Mouse (Mus musculus): ENCODE data around the gene Il10rb. TPM values are rescaled to one million over a fixed set of nuclear protein-coding genes. Genes with fewer than 3 reads are reported as not detected.

Il10rb gene
- total and polyA plus RNA-seq, 3 experiments: 18.3 to 144 (median 101) TPM

DNA sequence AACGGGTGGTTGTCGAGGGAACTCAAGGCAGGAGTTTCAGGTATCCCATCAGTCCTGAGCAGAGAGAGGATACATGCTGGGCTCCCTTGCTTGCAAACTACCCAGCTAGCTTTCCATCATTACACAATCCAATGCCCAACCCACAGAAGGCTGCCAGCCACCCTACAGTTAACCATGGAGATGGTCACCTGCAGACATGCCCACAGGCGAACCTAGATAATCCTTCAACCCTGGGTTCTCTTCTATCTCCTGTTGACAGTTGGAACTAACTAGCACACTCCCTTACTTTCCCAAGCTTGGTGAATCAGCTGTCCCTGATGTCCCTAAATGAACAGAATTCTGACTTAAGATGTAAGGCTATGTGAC, 18.9 kb upstream of the Il10rb start:
- H3K36me3 ChIP-seq (replicated peaks): peaks cover 91% of the 10 kb centered on the region
- DNase-seq (ENCODE audit: low spot score) (no peak), ATAC-seq (ENCODE audit: extremely low read depth, insufficient number of reproducible peaks, low FRiP score, poor library complexity, severe bottlenecking) (no peak)
- no peaks in the 10 kb centered on the region for H3K27me3 ChIP-seq (ENCODE audit: insufficient read depth, low read length)
- TF ChIP-seq CTCF (IDR thresholded peaks at IDR 0.05; ENCODE audit: low read depth, low read length) (no peak), POLR2AphosphoS5 (IDR thresholded peaks at IDR 0.05; ENCODE audit: insufficient replicate concordance, low read depth, low read length) (no peak), GATA2 (IDR thresholded peaks at IDR 0.05; ENCODE audit: borderline replicate concordance, low read depth, low read length) (no peak), TAL1 (conservative IDR thresholded peaks at IDR 0.05; ENCODE audit: low read depth, low read length) (no peak), GATA1 (IDR thresholded peaks at IDR 0.05; ENCODE audit: borderline replicate concordance, low read length) (no peak)
- no peaks in the 10 kb centered on the region; the same call in 1 of the 2 replicates for H3K9me3 ChIP-seq (replicated peaks)
- no peak overlapping the region for H3K4me3 ChIP-seq (ENCODE audit: low read depth, low read length)
- peaks cover 16% of the 10 kb centered on the region for H3K4me1 ChIP-seq (ENCODE audit: insufficient read depth, low read depth, low read length)

- Histone ChIP-seq H3K4me1 (ENCODE audit: insufficient read depth, low read depth, low read length) (peaks cover 18% of the 10 kb centered on the region), H3K9me3 (replicated peaks) (no peaks in the 10 kb centered on the region; the same call in 1 of the 2 replicates), H3K4me3 (ENCODE audit: low read depth, low read length) (no peak overlapping the region), H3K27me3 (ENCODE audit: insufficient read depth, low read length) (no peaks in the 10 kb centered on the region), H3K36me3 (replicated peaks) (peaks cover 92% of the 10 kb centered on the region)
- TF ChIP-seq GATA1 (IDR thresholded peaks at IDR 0.05; ENCODE audit: borderline replicate concordance, low read length) (no peak), POLR2AphosphoS5 (IDR thresholded peaks at IDR 0.05; ENCODE audit: insufficient replicate concordance, low read depth, low read length) (no peak), TAL1 (conservative IDR thresholded peaks at IDR 0.05; ENCODE audit: low read depth, low read length) (no peak), CTCF (IDR thresholded peaks at IDR 0.05; ENCODE audit: low read depth, low read length) (no peak), GATA2 (IDR thresholded peaks at IDR 0.05; ENCODE audit: borderline replicate concordance, low read depth, low read length) (no peak)
- DNase-seq (ENCODE audit: low spot score): no peak
- no peak for ATAC-seq (ENCODE audit: extremely low read depth, insufficient number of reproducible peaks, low FRiP score, poor library complexity, severe bottlenecking)
Observed at GRCm38 (mm10) chr16:91390100-91390499, 15.9 kb upstream of the Il10rb start.

- ATAC-seq (ENCODE audit: extremely low read depth, insufficient number of reproducible peaks, low FRiP score, poor library complexity, severe bottlenecking): no peak
Observed at GRCm38 (mm10) chr16:91391421-91391820, 14.5 kb upstream of the Il10rb start, which contains the start of gene Gm21970. Gene Gm21970 (plus strand): TSS chr16:91391721.

DNA sequence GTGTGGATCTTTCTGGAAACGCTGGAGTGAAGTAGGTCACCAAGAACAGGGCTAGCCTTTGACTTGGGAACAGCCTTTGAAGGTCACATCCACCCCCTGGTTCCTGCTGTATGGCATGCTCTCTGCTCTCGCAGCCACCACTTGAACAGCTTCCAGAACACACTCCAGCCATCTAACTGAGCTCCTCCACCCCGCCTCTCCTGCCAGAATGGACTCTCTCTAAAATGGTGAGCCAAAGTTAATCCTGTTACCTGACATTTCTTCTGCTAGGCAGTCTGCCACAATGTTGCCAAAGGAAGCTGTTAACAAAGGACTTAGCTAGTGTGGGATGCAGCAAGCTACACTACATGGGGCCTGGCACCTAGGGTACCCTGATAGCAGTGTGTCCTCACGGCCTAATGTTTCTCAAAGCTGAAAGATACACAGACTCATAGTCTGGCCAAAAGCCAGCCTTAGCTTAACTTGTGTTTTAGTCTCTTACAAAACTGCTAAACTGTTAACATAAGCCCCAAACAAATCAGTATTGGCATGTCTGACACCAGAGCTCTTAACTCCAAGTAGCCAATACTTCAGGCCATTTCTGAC, 11.0 kb upstream of the Il10rb start:
- no peaks in the 10 kb centered on the region for H3K27me3 ChIP-seq (ENCODE audit: insufficient read depth, low read length)
- peaks cover 81% of the 10 kb centered on the region for H3K36me3 ChIP-seq (replicated peaks)
- ATAC-seq (ENCODE audit: extremely low read depth, insufficient number of reproducible peaks, low FRiP score, poor library complexity, severe bottlenecking): no peak
- TF ChIP-seq GATA1 (IDR thresholded peaks at IDR 0.05; ENCODE audit: borderline replicate concordance, low read length) (no peak), CTCF (IDR thresholded peaks at IDR 0.05; ENCODE audit: low read depth, low read length) (no peak), POLR2AphosphoS5 (IDR thresholded peaks at IDR 0.05; ENCODE audit: insufficient replicate concordance, low read depth, low read length) (no peak), TAL1 (conservative IDR thresholded peaks at IDR 0.05; ENCODE audit: low read depth, low read length) (no peak), GATA2 (IDR thresholded peaks at IDR 0.05; ENCODE audit: borderline replicate concordance, low read depth, low read length) (no peak)
- H3K9me3 ChIP-seq (replicated peaks): no peaks in the 10 kb centered on the region
- DNase-seq (ENCODE audit: low spot score): no peak
- no peak overlapping the region for H3K4me3 ChIP-seq (ENCODE audit: low read depth, low read length)
- peaks cover 41% of the 10 kb centered on the region for H3K4me1 ChIP-seq (ENCODE audit: insufficient read depth, low read depth, low read length)

More at GRCm38 (mm10) chr16:91391421-91391820, 14.5 kb upstream of the Il10rb start, which contains the start of gene Gm21970:
- no peak for DNase-seq (ENCODE audit: low spot score)
- no peak within 1 kb of the TSS for H3K4me3 ChIP-seq (ENCODE audit: low read depth, low read length)
- TF ChIP-seq CTCF (IDR thresholded peaks at IDR 0.05; ENCODE audit: low read depth, low read length) (no peak), GATA1 (IDR thresholded peaks at IDR 0.05; ENCODE audit: borderline replicate concordance, low read length) (no peak), TAL1 (conservative IDR thresholded peaks at IDR 0.05; ENCODE audit: low read depth, low read length) (no peak), POLR2AphosphoS5 (IDR thresholded peaks at IDR 0.05; ENCODE audit: insufficient replicate concordance, low read depth, low read length) (no peak), GATA2 (IDR thresholded peaks at IDR 0.05; ENCODE audit: borderline replicate concordance, low read depth, low read length) (no peak)
- peaks cover 91% of the 10 kb centered on the region for H3K36me3 ChIP-seq (replicated peaks)
- no peaks in the 10 kb centered on the region for H3K27me3 ChIP-seq (ENCODE audit: insufficient read depth, low read length)
- peaks cover 27% of the 10 kb centered on the region for H3K4me1 ChIP-seq (ENCODE audit: insufficient read depth, low read depth, low read length)
- H3K9me3 ChIP-seq (replicated peaks): no peaks in the 10 kb centered on the region; the same call in 1 of the 2 replicates

DNA sequence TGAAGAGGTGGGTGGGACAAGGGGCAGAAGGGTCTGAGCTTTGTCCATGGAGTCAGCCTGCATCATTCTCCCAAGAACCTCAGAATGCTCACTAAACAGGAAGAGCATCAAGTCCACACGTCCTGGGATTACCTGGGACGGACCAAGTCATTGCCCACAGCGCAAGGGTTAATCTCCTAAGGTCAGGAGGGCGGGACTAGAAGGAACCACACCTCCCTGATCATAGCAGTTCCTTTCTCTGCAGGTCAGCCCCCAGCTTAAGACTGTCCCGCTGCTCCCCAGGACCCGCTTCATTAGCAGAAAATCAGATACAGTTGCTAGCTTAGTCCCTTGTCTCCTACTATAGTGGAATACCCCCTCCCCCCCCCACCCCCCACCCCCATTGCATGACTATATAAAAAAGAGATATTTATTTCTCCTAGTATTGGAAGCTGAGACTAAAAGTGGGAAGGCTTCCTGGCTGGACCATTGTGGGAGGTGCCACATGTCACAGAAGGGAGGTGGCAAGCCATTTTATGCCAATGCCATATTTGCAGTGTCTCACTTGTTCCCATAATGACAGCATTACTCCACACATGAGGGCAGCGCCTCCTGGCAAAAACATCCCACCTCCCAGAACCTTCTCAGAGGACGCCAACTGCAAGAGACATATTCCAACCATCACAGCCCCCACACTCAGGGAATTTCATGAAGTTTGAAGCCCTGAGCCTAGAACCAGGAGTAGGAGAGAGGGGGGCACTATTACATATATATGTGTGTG, 10.2 kb upstream of the Il10rb start:
- Histone ChIP-seq H3K4me1 (ENCODE audit: insufficient read depth, low read depth, low read length) (peaks cover 45% of the 10 kb centered on the region), H3K9me3 (replicated peaks) (no peaks in the 10 kb centered on the region), H3K27me3 (ENCODE audit: insufficient read depth, low read length) (no peaks in the 10 kb centered on the region), H3K4me3 (ENCODE audit: low read depth, low read length) (no peak overlapping the region), H3K36me3 (replicated peaks) (peaks cover 82% of the 10 kb centered on the region)
- TF ChIP-seq CTCF (IDR thresholded peaks at IDR 0.05; ENCODE audit: low read depth, low read length) (no peak), GATA1 (IDR thresholded peaks at IDR 0.05; ENCODE audit: borderline replicate concordance, low read length) (no peak), POLR2AphosphoS5 (IDR thresholded peaks at IDR 0.05; ENCODE audit: insufficient replicate concordance, low read depth, low read length) (no peak), GATA2 (IDR thresholded peaks at IDR 0.05; ENCODE audit: borderline replicate concordance, low read depth, low read length) (no peak), TAL1 (conservative IDR thresholded peaks at IDR 0.05; ENCODE audit: low read depth, low read length) (no peak)
- DNase-seq (ENCODE audit: low spot score) (no peak), ATAC-seq (ENCODE audit: extremely low read depth, insufficient number of reproducible peaks, low FRiP score, poor library complexity, severe bottlenecking) (no peak)

Data from G1E (cell line).